Mouse (Mus musculus): ENCODE measurements around the gene Sall4. TPM values are rescaled to one million over a fixed set of nuclear protein-coding genes. Genes with fewer than 3 reads are reported as not detected.

Gene Sall4
- polyA plus RNA-seq, 1 experiment, result not detected

DNA sequence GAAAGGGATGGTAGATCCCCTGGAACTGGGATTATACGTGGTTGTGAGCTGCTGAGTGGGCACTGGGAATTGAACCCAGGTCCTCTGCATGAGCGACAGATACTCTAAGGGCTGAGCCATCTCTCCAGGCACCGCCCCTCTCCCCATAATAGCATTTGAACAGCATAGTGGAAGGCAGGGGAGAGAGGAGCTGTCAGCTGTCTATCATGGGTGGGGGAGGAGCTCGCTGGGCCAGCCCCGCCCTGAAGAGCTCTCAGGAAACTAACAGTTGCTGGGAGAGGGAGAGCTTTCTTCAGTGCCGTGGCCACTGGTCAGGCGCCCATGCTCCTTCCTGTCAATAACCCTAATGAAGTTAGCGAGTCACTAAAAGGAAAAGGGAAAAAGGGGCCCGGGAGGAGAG lies 60.0 kb downstream of the Sall4 start:
- WGBS, result 71% methylated on average over 9 of the region's 9 CpGs
- Histone ChIP-seq H3K27me3 (ENCODE audit: control insufficient read depth, insufficient read depth, low read length) (no peaks in the 10 kb centered on the region), H3K4me1 (ENCODE audit: control insufficient read depth, insufficient read depth, insufficient read length) (no peaks in the 10 kb centered on the region), H3K4me3 (ENCODE audit: extremely low read depth, insufficient read depth, insufficient read length) (no peak overlapping the region), H3K36me3 (ENCODE audit: control insufficient read depth, insufficient read depth, low read length) (no peaks in the 10 kb centered on the region), H3K27ac (ENCODE audit: insufficient read depth, low read length) (no peak overlapping the region)
- TF ChIP-seq CTCF (IDR thresholded peaks at IDR 0.05; ENCODE audit: extremely low read depth, insufficient read depth, insufficient read length, insufficient replicate concordance) (no peak), POLR2A (IDR thresholded peaks at IDR 0.05; ENCODE audit: low read depth, low read length) (no peak)
- no peak for DNase-seq (ENCODE audit: low read depth in 1 of 2, low spot score in 2 of 2)

DNA sequence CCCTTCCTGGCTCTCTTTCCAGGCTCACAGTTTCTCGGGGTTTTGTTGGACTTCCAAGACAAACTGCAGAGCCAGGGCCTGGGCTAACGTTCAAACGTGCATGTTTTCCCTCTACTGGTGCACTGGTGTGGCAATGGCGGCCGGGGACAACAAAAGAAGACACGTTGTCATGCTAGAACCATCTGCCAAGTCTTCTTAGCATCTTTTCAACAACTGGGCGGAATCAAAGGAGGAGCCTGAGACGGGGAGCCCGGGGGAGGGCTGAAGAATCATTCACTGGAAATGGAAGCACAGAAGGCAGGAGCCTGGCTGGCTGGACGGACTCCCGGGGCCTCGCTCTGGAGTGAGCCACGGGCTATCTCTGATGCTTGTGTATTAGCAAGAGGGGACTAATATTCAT lies 65.5 kb downstream of the Sall4 start:
- 86% methylated on average over 13 of the region's 13 CpGs for WGBS

More for the DNA sequence above, 65.5 kb downstream of the Sall4 start:
- no peak for DNase-seq (ENCODE audit: low read depth in 1 of 2, low spot score in 2 of 2)
- H3K36me3 ChIP-seq (ENCODE audit: control insufficient read depth, insufficient read depth, low read length), result no peaks in the 10 kb centered on the region
- no peak overlapping the region for H3K27ac ChIP-seq (ENCODE audit: insufficient read depth, low read length)
- TF ChIP-seq POLR2A (IDR thresholded peaks at IDR 0.05; ENCODE audit: low read depth, low read length), result no peak
- no peak for TF ChIP-seq CTCF (IDR thresholded peaks at IDR 0.05; ENCODE audit: extremely low read depth, insufficient read depth, insufficient read length, insufficient replicate concordance)
- H3K4me3 ChIP-seq (ENCODE audit: extremely low read depth, insufficient read depth, insufficient read length), result no peak overlapping the region
- no peaks in the 10 kb centered on the region for H3K27me3 ChIP-seq (ENCODE audit: control insufficient read depth, insufficient read depth, low read length)
- H3K4me1 ChIP-seq (ENCODE audit: control insufficient read depth, insufficient read depth, insufficient read length), result no peaks in the 10 kb centered on the region

Other genes with a start within 250 kb of the Sall4 start
- gene Nfatc2, start 166.3 kb downstream of the Sall4 start, polyA plus RNA-seq (2012; rRNA removed), result 14.9 and 15.3 TPM in 2 replicates
- gene Atp9a, start 25.5 kb downstream of the Sall4 start, polyA plus RNA-seq (2012; rRNA removed), result 13.0 and 13.2 TPM in 2 replicates
- gene Zfp64, start 187.6 kb upstream of the Sall4 start, polyA plus RNA-seq (2012; rRNA removed), result 21.3 and 25.3 TPM in 2 replicates